Mouse (Mus musculus): Measurements from ENCODE around the gene Acer3. TPM values are rescaled to one million over a fixed set of nuclear protein-coding genes. Genes with fewer than 3 reads are reported as not detected.

Acer3 gene
- polyA plus RNA-seq, 1 experiment from 2014 or later = 27.4 TPM

DNA sequence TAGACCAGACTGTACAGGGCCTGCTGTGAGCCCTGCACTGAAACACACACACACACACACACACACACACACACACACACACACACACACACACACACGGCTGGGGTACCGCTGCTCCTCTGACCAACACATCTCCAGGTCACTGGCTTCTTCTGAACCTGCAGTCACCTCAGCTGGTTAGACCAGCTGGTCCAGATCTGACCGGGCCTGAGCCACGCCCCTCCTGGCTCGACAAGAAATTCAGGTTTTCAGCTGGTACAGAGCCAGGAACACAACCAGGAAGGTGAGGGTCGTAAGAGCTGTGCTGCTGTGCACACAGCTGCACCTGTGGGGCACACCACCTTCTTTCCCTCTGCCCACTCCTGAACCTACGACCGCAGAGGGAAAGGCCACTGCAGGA, 162.5 kb downstream of the Acer3 start:
- peak overlapping the region; percentile 81 for H3K27ac ChIP-seq
- H3K36me3 ChIP-seq = no peaks in the 10 kb centered on the region
- H3K27me3 ChIP-seq (replicated peaks) = no peaks in the 10 kb centered on the region
- H3K4me3 ChIP-seq (replicated peaks) = no peak overlapping the region
- H3K9me3 ChIP-seq = no peaks in the 10 kb centered on the region
- peak; percentile 72 for ATAC-seq (ENCODE audit: insufficient read depth, low FRiP score, low read depth)
- peaks cover 53% of the 10 kb centered on the region for H3K4me1 ChIP-seq
- H3K9ac ChIP-seq = no peak overlapping the region
- peak overlapping the region; percentile 26 for H3K4me2 ChIP-seq
- WGBS = 33% methylated on average over 8 of the region's 8 CpGs

GRCm38 (mm10) chr7:98157636-98158332, 163.2 kb downstream of the Acer3 start:
- Histone ChIP-seq H3K27ac (peak overlapping the region; percentile 81), H3K9me3 (no peaks in the 10 kb centered on the region), H3K36me3 (no peaks in the 10 kb centered on the region), H3K27me3 (replicated peaks) (no peaks in the 10 kb centered on the region), H3K4me1 (peaks cover 48% of the 10 kb centered on the region), H3K4me3 (replicated peaks) (no peak overlapping the region), H3K9ac (no peak overlapping the region), H3K4me2 (peak overlapping the region; percentile 26; the same call in 1 of the 2 replicates)
- 56% methylated on average over 5 of the region's 5 CpGs for WGBS
- 0 out of 2 replicates have a peak, but pooled peaks have one; percentile 1 for ATAC-seq (ENCODE audit: insufficient read depth, low FRiP score, low read depth)

Other genes starting within 250 kb of the Acer3 start
- 9.3 and 11.4 TPM in 2 replicates for gene Myo7a, start 201.7 kb downstream of the Acer3 start, polyA plus RNA-seq (2015; fragmentation: Nextera tagmentation; extraction: Ambion mirVana)
- gene Omp, start 175.7 kb downstream of the Acer3 start, polyA plus RNA-seq (2015; fragmentation: Nextera tagmentation; extraction: Ambion mirVana) = 0.68 and 0.70 TPM in 2 replicates
- gene Capn5, start 142.9 kb downstream of the Acer3 start, polyA plus RNA-seq (2015; fragmentation: Nextera tagmentation; extraction: Ambion mirVana) = 13.8 and 14.9 TPM in 2 replicates
- 0.05 TPM in 2 replicates for gene B3gnt6, start 121.7 kb downstream of the Acer3 start, polyA plus RNA-seq (2015; fragmentation: Nextera tagmentation; extraction: Ambion mirVana)
- gene Tsku, start 40.1 kb upstream of the Acer3 start, polyA plus RNA-seq (2015; fragmentation: Nextera tagmentation; extraction: Ambion mirVana) = 10.2 and 10.9 TPM in 2 replicates
- 0.09 TPM in 1 of 2 replicates, not detected in the other for gene Gucy2d, start 119.2 kb upstream of the Acer3 start, polyA plus RNA-seq (2015; fragmentation: Nextera tagmentation; extraction: Ambion mirVana)
- gene Lrrc32, start 168.1 kb upstream of the Acer3 start, polyA plus RNA-seq (2015; fragmentation: Nextera tagmentation; extraction: Ambion mirVana) = 9.8 TPM in 2 replicates

Measured in stomach, embryonic 15.5 days (tissue).